Mouse (Mus musculus) MEL-GATA-1-ER (cell line): Measurements from ENCODE around the gene Clk1.
A peak's percentile ranks its signal among the peaks of the same experiment; 100 is the strongest.

Experiments
- DNase-seq: peaks from one replicate; pipeline ENCODE4 v3.0.0-alpha.2; 2012; ENCODE audit warnings: low read depth; ENCODE audit errors: extremely low read depth

Gene Clk1

DNA sequence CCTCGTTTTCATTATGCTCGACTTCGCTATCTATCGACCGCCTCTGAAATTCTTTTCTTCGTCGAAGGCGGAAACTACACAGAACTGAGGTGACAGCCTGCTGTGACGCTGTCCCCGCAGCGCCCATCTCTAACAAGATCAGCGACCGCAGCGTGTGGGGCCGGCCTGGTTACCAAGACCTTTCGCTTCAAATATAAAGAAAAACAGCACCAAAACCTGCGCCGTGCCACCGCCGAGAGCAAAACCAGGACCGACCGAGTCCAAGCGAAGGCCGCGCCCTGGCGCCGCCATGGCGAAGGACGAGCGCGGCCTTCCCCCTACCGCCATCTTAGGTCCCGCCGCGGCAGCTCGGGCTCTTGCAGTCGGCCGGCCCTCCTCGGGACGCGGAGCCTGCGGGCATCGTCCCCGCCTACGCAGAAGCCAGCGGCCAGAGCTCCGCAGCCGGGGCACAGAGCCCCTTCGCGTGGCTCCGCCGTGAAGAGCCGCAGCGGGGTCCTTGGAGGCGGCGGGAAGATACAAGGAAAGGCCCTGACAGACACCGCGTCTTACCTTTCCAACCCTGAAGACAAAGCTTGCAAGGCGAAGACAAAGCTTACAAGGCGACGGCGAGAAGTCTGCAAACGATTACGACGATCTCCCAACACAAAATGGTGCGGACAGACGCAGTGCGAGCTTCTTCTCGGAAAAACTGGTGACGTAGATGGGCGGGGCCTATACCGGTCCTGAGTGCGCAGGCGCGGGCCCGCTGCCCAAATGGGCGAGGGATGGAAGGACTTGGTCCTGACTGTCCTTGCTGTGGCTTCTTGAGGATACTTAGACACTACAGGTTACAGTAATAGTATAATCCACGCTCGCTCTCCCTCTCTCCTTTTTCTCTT is at the start of gene Clk1:
Clk1 (minus strand) TSS at position 696 of the 878 bp plus-strand sequence.
- peak; percentile 88 for DNase-seq

DNA sequence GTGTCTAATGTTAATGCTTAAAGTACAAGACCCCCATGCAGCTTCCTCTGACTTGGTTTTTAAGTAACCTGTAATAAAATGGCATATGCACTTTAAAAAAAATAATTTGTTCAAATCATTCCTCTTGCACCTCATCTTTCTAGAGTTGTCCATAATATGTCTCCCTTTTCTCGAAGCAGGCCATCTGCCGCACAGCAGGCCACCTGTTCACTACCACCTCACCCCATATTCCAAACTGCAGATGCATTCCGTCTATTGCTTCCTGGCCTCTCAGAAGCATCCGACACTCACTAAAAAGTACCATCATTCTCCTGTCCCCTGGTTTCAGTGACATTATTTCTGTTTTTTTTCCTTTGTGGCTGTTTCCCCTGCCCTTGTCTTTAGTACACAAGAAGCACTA is 41.7 kb upstream of the Clk1 start:
- no peak for DNase-seq

DNA sequence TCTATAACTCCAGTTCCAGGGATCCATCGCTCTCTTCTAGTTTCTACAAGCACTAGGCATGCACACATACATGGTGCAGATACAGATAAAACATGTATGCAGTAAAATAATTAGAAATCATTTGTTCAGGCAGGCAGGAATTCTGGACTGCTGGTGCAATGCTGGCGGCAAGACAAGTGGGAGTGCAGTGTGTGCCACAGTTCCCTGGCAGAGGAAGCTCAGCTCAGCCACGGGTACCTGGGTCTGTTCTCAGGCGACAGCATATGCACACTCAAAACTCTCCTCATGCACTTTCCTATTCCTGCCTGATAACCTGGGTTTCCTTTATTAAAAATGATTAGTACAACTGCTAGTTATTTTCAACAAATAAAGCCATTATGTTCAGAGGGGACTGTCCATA is 41.2 kb upstream of the Clk1 start:
- DNase-seq = no peak

- no peak for DNase-seq
Observed at GRCm38 (mm10) chr1:58463935-58464334, 40.1 kb upstream of the Clk1 start.

- no peak for DNase-seq
Observed at GRCm38 (mm10) chr1:58460566-58460965, 36.7 kb upstream of the Clk1 start.

DNA sequence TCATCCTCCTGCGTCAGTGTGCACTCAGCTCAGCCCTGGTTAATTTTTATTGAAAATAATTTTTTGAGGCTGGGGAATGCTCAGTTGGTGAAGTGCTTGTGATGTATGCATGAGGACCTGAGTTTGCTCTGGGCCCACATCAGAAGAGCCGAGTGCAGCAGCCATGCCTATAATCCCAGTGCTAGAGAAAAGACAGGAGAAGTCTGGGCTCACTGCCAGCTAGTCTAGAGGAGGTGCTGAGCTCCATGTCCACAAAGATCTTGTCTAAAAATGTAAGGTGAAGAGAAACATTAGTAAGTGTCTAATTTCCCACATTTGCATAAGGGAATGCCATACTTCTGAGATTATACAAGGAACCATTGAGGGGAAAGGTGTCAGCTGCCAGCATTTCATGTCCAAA is 35.0 kb upstream of the Clk1 start:
- DNase-seq = no peak

GRCm38 (mm10) chr1:58458175-58458574 is 34.3 kb upstream of the Clk1 start:
- DNase-seq = no peak

DNA sequence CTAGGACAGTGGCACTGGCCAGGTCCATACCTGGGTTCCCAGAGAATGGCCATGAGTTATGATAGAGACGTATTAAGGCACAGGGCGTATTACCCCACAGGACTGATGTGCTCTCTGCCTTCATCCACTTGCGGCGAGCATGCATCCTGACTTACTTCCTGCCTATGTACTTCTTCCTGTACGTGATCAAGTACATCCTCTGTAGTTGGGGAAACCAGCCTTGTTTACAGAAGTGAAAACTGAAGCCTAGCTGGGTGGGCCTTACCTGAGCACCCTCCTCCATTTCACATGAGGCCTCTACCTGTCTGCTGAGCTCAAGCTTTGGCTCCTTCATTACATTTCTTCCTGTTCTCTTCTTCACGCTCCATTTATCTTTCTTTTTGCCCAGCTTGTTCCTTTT is 30.4 kb upstream of the Clk1 start:
- DNase-seq = no peak

DNA sequence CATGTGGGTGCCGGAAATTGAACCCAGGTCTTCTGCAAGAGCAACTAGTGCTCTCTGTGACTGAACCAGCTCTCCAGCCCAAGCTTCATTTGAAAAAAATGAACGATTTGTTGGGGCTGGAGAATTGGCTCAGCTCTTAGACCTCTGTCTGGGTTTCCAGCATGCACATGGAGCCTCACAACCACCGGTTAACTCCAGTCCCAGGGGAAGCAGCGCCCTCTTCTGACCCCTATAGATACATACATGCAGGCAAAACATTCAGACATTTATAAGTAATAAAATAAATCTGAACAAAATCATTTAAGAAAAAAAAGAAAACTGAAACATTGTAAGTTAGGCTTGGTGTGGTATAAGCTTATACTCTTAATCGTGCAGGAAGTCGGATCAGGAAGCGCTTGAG is 24.5 kb upstream of the Clk1 start:
- DNase-seq = no peak

- no peak for DNase-seq
Observed at GRCm38 (mm10) chr1:58447766-58448165, 23.9 kb upstream of the Clk1 start.

DNA sequence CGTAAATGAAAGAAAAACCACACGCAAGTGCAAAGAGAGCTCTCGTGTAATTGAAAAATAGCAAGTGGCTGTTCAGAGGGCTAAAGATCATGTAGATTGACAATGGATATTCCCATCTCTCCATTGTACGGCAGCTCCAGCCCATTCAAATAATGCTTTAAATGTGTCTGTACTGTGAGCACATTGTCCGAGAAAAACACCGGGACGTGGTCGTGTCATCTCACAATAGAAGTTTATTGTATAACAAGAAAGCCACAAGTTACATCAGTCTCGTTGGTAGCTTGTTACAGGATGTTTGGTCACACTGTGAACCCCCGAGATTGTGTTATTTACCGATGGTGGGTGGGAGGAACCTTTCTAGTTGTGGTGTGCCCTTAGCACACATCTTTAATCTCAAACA is 22.0 kb upstream of the Clk1 start:
- no peak for DNase-seq

GRCm38 (mm10) chr1:58445143-58445722 is 21.4 kb upstream of the Clk1 start, which contains the start of the genes Nif3l1 and Ppil3:
TSS of gene Nif3l1 (plus strand) at chr1:58445151.
TSS of gene Ppil3 (minus strand) at chr1:58445486.
- DNase-seq = peak; percentile 99

GRCm38 (mm10) chr1:58444691-58445090 is 20.8 kb upstream of the Clk1 start:
- DNase-seq = peak; percentile 44

DNA sequence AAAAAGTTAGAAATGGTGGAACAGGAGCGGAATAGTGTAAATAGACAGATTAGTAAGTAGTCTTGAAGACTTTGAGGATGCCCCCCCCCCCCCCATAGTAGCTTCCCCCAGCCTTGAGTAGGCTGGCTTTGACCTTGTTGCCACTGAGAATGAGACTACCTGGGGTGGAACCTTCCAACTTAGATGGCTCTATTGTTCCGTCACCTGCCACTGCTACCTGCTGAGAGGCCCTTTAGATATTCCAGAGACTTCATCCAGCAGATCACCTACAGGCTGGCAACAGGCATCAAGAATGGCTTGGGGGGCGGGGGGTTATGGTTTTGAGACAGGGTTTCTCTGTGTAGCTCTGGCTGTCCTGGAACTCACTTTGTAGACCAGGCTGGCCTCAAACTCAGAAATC is 685 bp upstream of the Clk1 start:
- DNase-seq = no peak

GRCm38 (mm10) chr1:58422879-58423278 is 987 bp downstream of the Clk1 start:
- peak; percentile 84 for DNase-seq

DNA sequence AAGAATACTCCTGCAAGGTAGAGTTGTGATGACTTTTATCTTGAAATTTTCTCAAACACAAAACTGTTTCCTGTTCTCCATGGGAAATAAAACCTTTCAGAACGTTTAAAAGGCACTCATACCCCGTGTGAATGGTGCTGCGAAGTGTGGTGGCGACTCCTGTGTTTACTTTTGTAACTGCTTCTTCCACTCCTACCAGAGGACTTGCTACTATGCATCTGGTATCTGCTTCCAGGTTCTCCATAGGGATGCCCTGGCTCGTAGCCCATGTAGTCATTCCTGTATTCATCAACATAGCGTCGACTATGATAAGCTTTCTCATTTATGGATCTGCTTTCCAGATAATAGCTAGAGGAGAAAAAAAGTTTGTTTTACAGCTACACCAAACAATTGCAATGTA is 2.9 kb downstream of the Clk1 start:
- no peak for DNase-seq

GRCm38 (mm10) chr1:58420032-58420431 is 3.8 kb downstream of the Clk1 start:
- DNase-seq = no peak

- DNase-seq = no peak
Observed at GRCm38 (mm10) chr1:58416048-58416447, 7.8 kb downstream of the Clk1 start.

DNA sequence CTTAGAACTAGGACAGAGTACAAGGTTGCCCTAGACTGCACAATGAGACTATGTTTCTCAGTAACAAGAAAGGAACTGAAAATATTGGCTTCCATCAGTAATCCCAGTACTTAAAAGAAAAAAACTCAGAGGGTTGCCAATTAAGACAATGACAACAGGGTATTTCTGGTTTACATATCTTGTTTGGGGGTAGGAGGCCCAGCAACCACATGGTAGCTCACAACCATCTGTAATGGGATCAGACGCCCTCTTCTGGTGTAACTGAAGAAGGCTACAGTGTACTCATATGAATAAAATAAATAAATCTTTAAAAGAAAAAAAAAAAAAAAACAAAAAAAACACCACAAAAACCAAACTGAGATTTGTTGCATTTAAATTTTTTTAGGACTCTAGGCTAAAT is 8.4 kb downstream of the Clk1 start:
- DNase-seq = no peak

- DNase-seq = no peak
Observed at GRCm38 (mm10) chr1:58410776-58411175, 13.1 kb downstream of the Clk1 start.

GRCm38 (mm10) chr1:58410198-58410588 is 13.7 kb downstream of the Clk1 start:
- DNase-seq = no peak

- no peak for DNase-seq
Observed at GRCm38 (mm10) chr1:58409553-58410197, 14.2 kb downstream of the Clk1 start.
